ENCODE assay signal across 10 mouse cellular contexts in genomic region chr5:103659571-103659970, GRCm38 (mm10). TPM values are rescaled to one million over a fixed set of nuclear protein-coding genes. Genes with fewer than 3 reads are reported as not detected.
DNase-seq lines count a peak whose midpoint lies in the region; ATAC-seq and TF ChIP-seq lines count a peak whose summit lies in the region.
"Had no signal": no experiment of that assay in that cellular context is flagged by ENCODE, and none has a peak within 500 bp of the region (broad histone marks: within the 10 kb centered on the region; RNA-seq: fewer than 3 reads in every experiment).

No protein-coding gene starts in this region.

- H3K27ac ChIP-seq in kidney, embryonic 14.5 days (ENCODE audit: low read depth, low read length), result no peak overlapping the region
- no peak overlapping the region for H3K27ac ChIP-seq in intestine, embryonic 16.5 days (ENCODE audit: low read length)
- H3K27ac ChIP-seq: hindbrain, embryonic 15.5 days had no signal

- WGBS in kidney, embryonic 14.5 days, result 40% methylated on average over 3 of the region's 3 CpGs
- WGBS in intestine, embryonic 16.5 days, result 34% methylated on average over 3 of the region's 3 CpGs

- ATAC-seq in kidney, embryonic 14.5 days (ENCODE audit: low FRiP score, low TSS enrichment), result no peak
- ATAC-seq in intestine, embryonic 16.5 days, result no peak

- no peaks in the 10 kb centered on the region for H3K4me1 ChIP-seq in kidney, embryonic 14.5 days (ENCODE audit: control insufficient read depth, insufficient read depth, low read length)
- H3K4me1 ChIP-seq in E14TG2a.4 (replicated peaks; ENCODE audit: low read depth, low read length), result peaks cover 26% of the 10 kb centered on the region
- H3K4me1 ChIP-seq in intestine, embryonic 16.5 days (ENCODE audit: control insufficient read depth, insufficient read depth, low read length), result peaks cover 3% of the 10 kb centered on the region; the same call in 1 of the 2 replicates

- H3K9me3 ChIP-seq in kidney, embryonic 14.5 days (ENCODE audit: control insufficient read depth, low read length), result no peaks in the 10 kb centered on the region
- H3K9me3 ChIP-seq in E14TG2a.4 (ENCODE audit: low read length), result no peaks in the 10 kb centered on the region
- H3K9me3 ChIP-seq in intestine, embryonic 16.5 days (ENCODE audit: control insufficient read depth, low read length), result 0 out of 2 replicates have a peak, but pooled peaks cover under 1% of the 10 kb centered on the region
- H3K9me3 ChIP-seq: hindbrain, embryonic 15.5 days had no signal

- peak; percentile 57 for TF ChIP-seq CTCF in E14TG2a.4 (conservative IDR thresholded peaks at IDR 0.05; ENCODE audit: low read length)

- DNase-seq in cerebellum, adult 18-20 months, result peak; percentile 9 to 36
- no peak for DNase-seq in cerebellum, adult 9-11 months
- peak; percentile 23 to 49 for DNase-seq in kidney, postnatal 36 days
- peak; percentile 46 for DNase-seq in embryo, embryonic 9.5 days (ENCODE audit: extremely low spot score)
- DNase-seq in splenic B cell, adult 2 months (ENCODE audit: low read depth, low spot score), result peak; percentile 76

- no peaks in the 10 kb centered on the region for H3K27me3 ChIP-seq in kidney, embryonic 14.5 days (ENCODE audit: control insufficient read depth, insufficient read depth, low read length)
- peaks cover 21% of the 10 kb centered on the region for H3K27me3 ChIP-seq in E14TG2a.4 (ENCODE audit: insufficient read depth, low read length)
- H3K27me3 ChIP-seq in splenic B cell, adult 2 months (ENCODE audit: control insufficient read depth, insufficient read depth, low read length, poor library complexity, severe bottlenecking), result no peaks in the 10 kb centered on the region
- H3K27me3 ChIP-seq in intestine, embryonic 16.5 days (replicated peaks; ENCODE audit: control insufficient read depth, insufficient read depth, low read length), result 0 out of 2 replicates have a peak, but pooled peaks cover 3% of the 10 kb centered on the region

- no peak overlapping the region for H3K4me3 ChIP-seq in kidney, embryonic 14.5 days (ENCODE audit: low read length)
- H3K4me3 ChIP-seq in E14TG2a.4 (replicated peaks; ENCODE audit: low read length), result no peak overlapping the region
- no peak overlapping the region for H3K4me3 ChIP-seq in intestine, embryonic 16.5 days (ENCODE audit: low read length)
- H3K4me3 ChIP-seq: hindbrain, embryonic 15.5 days; myocyte had no signal

- no peak overlapping the region for H3K4me2 ChIP-seq in kidney, embryonic 14.5 days (replicated peaks; ENCODE audit: low read depth, low read length)
- no peak overlapping the region for H3K4me2 ChIP-seq in intestine, embryonic 16.5 days (ENCODE audit: low read depth, low read length)
- H3K4me2 ChIP-seq: hindbrain, embryonic 15.5 days had no signal

- no peaks in the 10 kb centered on the region for H3K36me3 ChIP-seq in kidney, embryonic 14.5 days (ENCODE audit: control insufficient read depth, insufficient read depth, low read length)
- H3K36me3 ChIP-seq in E14TG2a.4 (ENCODE audit: insufficient read depth, low read length), result no peaks in the 10 kb centered on the region
- no peaks in the 10 kb centered on the region for H3K36me3 ChIP-seq in splenic B cell, adult 2 months (ENCODE audit: control insufficient read depth, insufficient read depth, low read length, poor library complexity, severe bottlenecking)
- H3K36me3 ChIP-seq in intestine, embryonic 16.5 days (ENCODE audit: control insufficient read depth, insufficient read depth, low read length), result no peaks in the 10 kb centered on the region
- H3K36me3 ChIP-seq: hindbrain, embryonic 15.5 days had no signal

- H3K9ac ChIP-seq in kidney, embryonic 14.5 days (ENCODE audit: low read depth, low read length), result no peak overlapping the region
- H3K9ac ChIP-seq in intestine, embryonic 16.5 days (ENCODE audit: low read depth, low read length), result no peak overlapping the region
- H3K9ac ChIP-seq: hindbrain, embryonic 15.5 days had no signal

RNA-seq across cellular contexts. Expression of gene 1700016H13Rik, which starts 3.8 kb away (rescaled TPM):
- 0.13 and 0.26 TPM in 2 replicates for polyA plus RNA-seq in kidney, embryonic 14.5 days (2014; fragmentation: Nextera tagmentation; extraction: Ambion mirVana)
- polyA plus RNA-seq in intestine, embryonic 16.5 days (2015; fragmentation: Nextera tagmentation; extraction: Ambion mirVana), result not detected in 2 replicates
- polyA plus RNA-seq: myocyte had no signal

RNA-seq across cellular contexts. Expression of gene Slc10a6, which starts 30.4 kb away (rescaled TPM):
- 0.20 TPM in 1 of 2 replicates, not detected in the other for polyA plus RNA-seq in kidney, embryonic 14.5 days (2014; fragmentation: Nextera tagmentation; extraction: Ambion mirVana)
- polyA plus RNA-seq in intestine, embryonic 16.5 days (2015; fragmentation: Nextera tagmentation; extraction: Ambion mirVana), result 0.67 and 0.84 TPM in 2 replicates

RNA-seq across cellular contexts. Expression of gene Aff1, which starts 32.6 kb away (rescaled TPM):
- 7.5 and 14.4 TPM in 2 replicates for polyA plus RNA-seq in kidney, embryonic 14.5 days (2014; fragmentation: Nextera tagmentation; extraction: Ambion mirVana)
- 3.9 and 5.2 TPM in 2 replicates for polyA plus RNA-seq in intestine, embryonic 16.5 days (2015; fragmentation: Nextera tagmentation; extraction: Ambion mirVana)
